Mouse (Mus musculus) midbrain, embryonic 10.5 days (tissue): ENCODE data around the gene Myh7. TPM values are rescaled to one million over a fixed set of nuclear protein-coding genes. Genes with fewer than 3 reads are reported as not detected.

Experiments used
- DNase-seq: peaks from one replicate; pipeline ENCODE4 v3.0.0-alpha.2; 2017; ENCODE audit warnings: low spot score
- H3K27ac ChIP-seq: fragments of 300-500 bp; sonication (generic); replicated peaks from 2 replicates; pipeline ENCODE4 v1.5.1; 2016; ENCODE audit warnings: mild to moderate bottlenecking
- H3K27me3 ChIP-seq: fragments of 300-500 bp; sonication (generic); 2 replicates; pipeline ENCODE4 v1.6.1; 2016; ENCODE audit warnings: low read depth, mild to moderate bottlenecking; ENCODE audit not compliant: poor library complexity, severe bottlenecking
- H3K36me3 ChIP-seq: fragments of 300-500 bp; sonication (generic); 2 replicates; pipeline ENCODE4 v1.6.1; 2016; ENCODE audit warnings: mild to moderate bottlenecking, moderate library complexity
- H3K4me1 ChIP-seq: fragments of 300-500 bp; sonication (generic); 2 replicates; pipeline ENCODE4 v1.6.1; 2016
- H3K4me3 ChIP-seq: fragments of 300-500 bp; sonication (generic); 2 replicates; pipeline ENCODE4 v1.5.1; 2016; ENCODE audit warnings: mild to moderate bottlenecking, moderate library complexity
- H3K9me3 ChIP-seq: fragments of 300-500 bp; sonication (generic); replicated peaks from 2 replicates; pipeline ENCODE4 v1.6.1; 2016; ENCODE audit warnings: mild to moderate bottlenecking
- WGBS: fragments of 180-500 bp; shearing (Covaris S2); methylation state at CpG from one replicate; pipeline ENCODE4 v1.1.7; 2016; 5-methylcytosine and 5-hydroxymethylcytosine counted together
- microRNA counts: library from miRNA; unstranded; fragments of <30 nt; microRNA quantifications from one replicate; lab custom pipeline; 2017
- microRNA-seq: library from miRNA; unstranded; fragments of <30 nt; microRNA quantifications from one replicate; pipeline ENCODE4, GENCODE M21; 2017
- polyA plus RNA-seq: library from polyadenylated mRNA; unstranded; fragments of >200 nt; fragmentation: Nextera tagmentation; extraction: Ambion mirVana; gene quantifications from 2 replicates; pipeline ENCODE4 v1.2.1, GENCODE M21; 2016

The Myh7 gene
- polyA plus RNA-seq, 1 experiment from 2014 or later: 0.96 TPM

DNA sequence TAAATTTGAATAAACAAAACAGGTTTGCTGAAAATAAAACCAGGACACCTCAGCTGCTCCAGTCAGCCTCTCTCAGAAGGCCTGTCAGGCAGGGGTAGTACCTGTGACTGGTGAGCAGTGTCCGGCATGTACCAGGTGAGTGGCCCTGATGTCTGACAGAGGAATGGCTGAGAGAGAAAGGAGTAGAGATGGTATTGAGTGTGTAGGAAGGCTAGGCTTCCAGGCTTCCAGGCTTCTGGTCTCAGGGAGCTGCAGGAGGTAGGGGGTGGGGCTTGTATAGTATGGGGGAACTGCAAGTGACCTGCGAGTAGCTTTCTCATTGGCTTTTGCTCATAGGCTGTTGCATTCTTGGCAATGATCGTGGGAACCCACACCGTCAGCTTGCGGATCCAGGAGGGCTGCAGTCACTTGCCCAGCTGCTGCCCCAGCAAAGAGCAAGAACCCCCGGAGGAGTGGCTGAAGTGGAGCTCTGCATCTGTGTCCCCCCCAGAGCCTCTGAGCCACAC is 61.7 kb downstream of the Myh7 start, which contains the start of gene Il25:
Gene Il25, plus strand, starts transcription at position 51 of the 506 bp plus-strand sequence.
- WGBS: 39% methylated on average over 6 of the region's 6 CpGs

GRCm38 (mm10) chr14:54930431-54930830 is 64.0 kb downstream of the Myh7 start:
- 20% methylated on average over 2 of the region's 2 CpGs for WGBS
- H3K36me3 ChIP-seq: no peaks in the 10 kb centered on the region
- DNase-seq: no peak
- no peak overlapping the region for H3K4me3 ChIP-seq
- no peaks in the 10 kb centered on the region for H3K9me3 ChIP-seq
- H3K4me1 ChIP-seq: peaks cover 55% of the 10 kb centered on the region
- H3K27me3 ChIP-seq: peaks cover 15% of the 10 kb centered on the region
- H3K27ac ChIP-seq: peak overlapping the region; percentile 50

More for the DNA sequence above, 61.7 kb downstream of the Myh7 start, which contains the start of gene Il25:
- DNase-seq: no peak
- Histone ChIP-seq H3K36me3 (no peaks in the 10 kb centered on the region), H3K27me3 (peaks cover 11% of the 10 kb centered on the region), H3K4me3 (no peak within 1 kb of the TSS), H3K4me1 (peaks cover 44% of the 10 kb centered on the region), H3K27ac (peak within 1 kb of the TSS; percentile 57; the same call in 1 of the 2 replicates), H3K9me3 (no peaks in the 10 kb centered on the region)

DNA sequence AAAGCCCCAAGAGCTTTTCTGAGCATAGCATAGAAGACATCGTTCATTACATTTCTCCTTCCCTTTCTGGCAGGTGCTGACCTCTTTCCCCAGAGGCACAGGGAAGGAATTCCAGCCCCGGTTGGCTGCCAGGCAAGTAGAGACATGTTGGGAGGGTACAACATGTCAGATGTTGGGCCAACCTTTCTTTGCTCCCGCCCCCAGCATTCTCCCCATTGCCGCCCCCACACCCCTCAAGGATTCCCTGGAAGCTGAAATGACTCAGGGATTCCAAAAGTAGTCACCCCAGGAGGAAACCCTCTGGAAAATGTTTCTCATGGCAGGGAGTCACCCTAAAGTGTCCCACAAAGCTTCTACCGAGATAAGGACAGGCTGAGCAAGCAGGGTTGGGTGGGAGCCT is 64.6 kb downstream of the Myh7 start:
- Histone ChIP-seq H3K4me1 (peaks cover 61% of the 10 kb centered on the region), H3K9me3 (no peaks in the 10 kb centered on the region), H3K27ac (0 out of 2 replicates have a peak overlapping the region, but pooled peaks have one; percentile 50), H3K4me3 (no peak overlapping the region), H3K27me3 (peaks cover 15% of the 10 kb centered on the region), H3K36me3 (no peaks in the 10 kb centered on the region)
- WGBS: 83% methylated on average over 5 of the region's 5 CpGs
- no peak for DNase-seq

DNA sequence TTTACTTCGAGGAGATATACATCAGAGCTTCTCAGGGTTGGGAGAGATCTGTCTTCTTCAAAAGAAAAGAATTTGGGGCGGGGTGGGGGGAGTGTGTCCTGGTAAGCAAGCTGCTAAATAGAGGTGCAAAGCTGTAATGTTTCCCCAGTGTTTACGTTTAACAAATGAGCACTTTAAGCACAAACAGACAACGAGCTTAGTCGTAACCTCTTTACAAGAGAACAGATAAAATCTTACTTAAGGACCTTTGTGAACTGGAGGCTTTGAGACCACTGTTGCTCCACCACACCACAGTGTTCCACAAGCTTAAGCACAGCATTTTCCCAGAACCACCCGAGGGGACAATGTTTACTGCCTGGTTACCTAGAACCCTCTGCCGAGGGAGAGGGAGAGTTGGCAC is 67.1 kb downstream of the Myh7 start:
- peaks cover 71% of the 10 kb centered on the region for H3K4me1 ChIP-seq
- WGBS: 6% methylated on average over 7 of the region's 7 CpGs

DNA sequence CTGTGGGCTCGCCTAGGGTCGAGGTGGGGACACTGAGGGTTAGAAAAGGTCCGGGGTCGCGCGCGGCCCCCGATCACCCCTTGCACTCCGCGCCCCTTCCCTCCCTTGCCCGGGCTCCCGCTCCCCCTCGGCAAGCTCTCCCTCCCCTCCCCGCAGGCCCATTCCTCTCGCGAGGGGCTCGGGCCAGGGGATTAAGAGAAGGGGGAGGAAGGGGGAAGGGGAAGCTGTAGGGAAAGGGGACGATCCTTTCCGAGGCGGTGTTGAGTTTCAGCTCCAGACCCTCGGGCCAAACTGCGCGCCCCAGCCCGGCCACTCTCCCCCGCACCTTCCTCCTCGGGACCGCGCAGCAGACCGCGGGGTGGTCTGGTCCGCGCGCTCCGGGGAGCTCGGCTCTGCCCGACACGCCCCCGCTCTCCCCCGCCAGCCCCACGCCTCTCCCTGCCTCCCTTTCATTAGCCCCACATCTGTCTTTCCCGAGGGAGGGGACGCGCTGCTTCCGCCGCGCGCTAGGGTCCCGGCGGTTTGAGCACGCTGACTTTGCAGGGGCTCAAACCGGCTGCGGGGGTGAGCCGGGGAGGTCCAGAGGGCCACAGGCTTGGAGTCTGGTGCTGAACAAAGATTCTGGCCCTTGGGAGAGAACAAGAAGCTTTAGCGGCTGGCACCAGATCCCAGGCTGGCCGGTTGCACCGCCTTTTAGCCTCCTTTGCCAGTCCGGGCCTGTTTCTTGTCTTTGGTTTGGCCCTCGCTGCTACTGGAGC is 67.8 kb downstream of the Myh7 start:
- peak overlapping the region; percentile 75 for H3K4me3 ChIP-seq
- peaks cover 11% of the 10 kb centered on the region for H3K9me3 ChIP-seq
- peaks cover 66% of the 10 kb centered on the region for H3K4me1 ChIP-seq
- H3K27me3 ChIP-seq: peaks cover 15% of the 10 kb centered on the region
- H3K36me3 ChIP-seq: peaks cover 22% of the 10 kb centered on the region
- peak overlapping the region; percentile 100 for H3K27ac ChIP-seq
- peak; percentile 92 for DNase-seq
- WGBS: under 1% methylated on average over 52 of the region's 58 CpGs

More for the DNA sequence above, 67.1 kb downstream of the Myh7 start:
- Histone ChIP-seq H3K4me3 (peak overlapping the region; percentile 75), H3K27ac (peak overlapping the region; percentile 100), H3K27me3 (peaks cover 15% of the 10 kb centered on the region), H3K36me3 (peaks cover 14% of the 10 kb centered on the region), H3K9me3 (peaks cover 4% of the 10 kb centered on the region; the same call in 1 of the 2 replicates)
- DNase-seq: no peak

- Histone ChIP-seq H3K27me3 (peaks cover 15% of the 10 kb centered on the region), H3K4me3 (peak within 1 kb of the TSS; percentile 75), H3K27ac (peak within 1 kb of the TSS; percentile 100), H3K9me3 (peaks cover 20% of the 10 kb centered on the region), H3K4me1 (peaks cover 58% of the 10 kb centered on the region), H3K36me3 (peaks cover 31% of the 10 kb centered on the region)
- peak; percentile 79 for DNase-seq
- WGBS: under 1% methylated on average over 57 of the region's 57 CpGs
These were observed 68.8 kb downstream of the Myh7 start, which contains the start of gene Efs for GRCm38 (mm10) chr14:54925349-54926342. TSS of gene Efs (minus strand) at chr14:54926126.

DNA sequence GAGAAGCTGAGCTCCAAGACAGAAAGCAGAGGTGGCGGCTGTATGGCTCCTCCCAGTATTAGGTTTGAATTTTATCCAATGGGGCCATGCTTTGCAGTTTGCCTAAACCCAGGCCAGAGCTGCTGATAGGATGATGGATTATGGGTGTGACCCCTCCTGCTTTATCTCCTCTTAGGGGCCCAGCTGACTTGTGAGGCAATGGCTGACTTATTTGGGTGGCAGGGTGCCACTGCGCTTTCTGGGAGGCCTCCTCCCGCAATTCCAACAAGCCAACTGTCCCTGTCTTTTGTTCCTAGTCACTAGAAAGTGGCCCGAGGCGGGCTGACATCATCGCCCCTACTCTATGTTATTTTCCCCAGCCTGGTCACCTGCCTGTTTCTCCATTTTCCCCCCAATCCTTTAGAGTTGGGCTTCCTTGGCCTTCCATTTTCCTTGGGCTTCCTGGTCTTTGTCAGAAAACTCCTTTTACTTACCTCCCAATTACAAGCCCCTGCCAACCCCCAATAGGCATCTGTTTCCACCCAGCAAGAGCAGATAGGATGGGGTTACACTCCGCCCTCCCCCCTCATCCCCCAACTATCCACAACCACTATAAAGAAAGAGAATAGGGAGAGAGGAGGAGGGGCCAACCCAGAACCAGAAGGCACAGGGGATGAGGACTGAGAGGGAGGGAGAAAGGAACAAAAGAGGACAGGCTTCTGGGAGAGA is 69.6 kb downstream of the Myh7 start:
- H3K9me3 ChIP-seq: peaks cover 24% of the 10 kb centered on the region
- H3K27me3 ChIP-seq: peaks cover 15% of the 10 kb centered on the region
- H3K4me3 ChIP-seq: peak overlapping the region; percentile 75
- peaks cover 39% of the 10 kb centered on the region for H3K36me3 ChIP-seq
- peak; percentile 75 for DNase-seq
- peak overlapping the region; percentile 100 for H3K27ac ChIP-seq
- H3K4me1 ChIP-seq: peaks cover 49% of the 10 kb centered on the region
- WGBS: 8% methylated on average over 7 of the region's 7 CpGs

MicroRNA genes within 50 kb of the gene (microRNA counts, 519-probe panel; counts per million panel counts)
- microRNA mmu-miR-208a (lab: Ali Mortazavi, UCI) (not detected), microRNA mmu-miR-208b (lab: Ali Mortazavi, UCI) (not detected)

Small RNA genes lying within 50 kb of the gene (microRNA-seq; reads per million reads assigned to microRNA genes)
- gene Mir208a (9.0 reads per million, percentile 20 among the genes with 10 or more reads in this experiment), gene Mir208b (40.7 reads per million, percentile 39 among the genes with 10 or more reads in this experiment)

Other genes starting within 250 kb of the Myh7 start
- 1.8 and 2.4 TPM in 2 replicates for gene Slc7a8, start 212.7 kb downstream of the Myh7 start, polyA plus RNA-seq
- not detected in 2 replicates for gene Rnf212b, start 180.5 kb downstream of the Myh7 start, polyA plus RNA-seq
- 25.7 and 26.8 TPM in 2 replicates for gene Homez, start 123.7 kb downstream of the Myh7 start, polyA plus RNA-seq
- 0.31 and 0.81 TPM in 2 replicates for gene Ppp1r3e, start 117.1 kb downstream of the Myh7 start, polyA plus RNA-seq
- gene Bcl2l2, start 111.2 kb downstream of the Myh7 start, polyA plus RNA-seq: 2.7 and 3.4 TPM in 2 replicates
- gene Gm20521, start 111.2 kb downstream of the Myh7 start, polyA plus RNA-seq: not detected in 2 replicates
- 165 and 175 TPM in 2 replicates for gene Pabpn1, start 102.1 kb downstream of the Myh7 start, polyA plus RNA-seq
- gene Slc22a17, start 81.5 kb downstream of the Myh7 start, polyA plus RNA-seq: 42.0 and 52.0 TPM in 2 replicates
- gene Efs, start 68.5 kb downstream of the Myh7 start, polyA plus RNA-seq: 42.5 and 42.8 TPM in 2 replicates
- gene Il25, start 61.9 kb downstream of the Myh7 start, polyA plus RNA-seq: not detected in 2 replicates
- gene Cmtm5, start 58.4 kb downstream of the Myh7 start, polyA plus RNA-seq: 0.17 and 0.31 TPM in 2 replicates
- 0.40 and 0.68 TPM in 2 replicates for gene Myh6, start 27.7 kb downstream of the Myh7 start, polyA plus RNA-seq
- not detected in 2 replicates for gene Gm17428, start 17.7 kb downstream of the Myh7 start, polyA plus RNA-seq
- gene Ngdn, start 20.8 kb upstream of the Myh7 start, polyA plus RNA-seq: 89.3 and 91.6 TPM in 2 replicates
- gene Zfhx2, start 97.7 kb upstream of the Myh7 start, polyA plus RNA-seq: 7.6 and 12.5 TPM in 2 replicates
- gene Thtpa, start 100.2 kb upstream of the Myh7 start, polyA plus RNA-seq: 28.1 and 30.8 TPM in 2 replicates
- gene Ap1g2, start 112.0 kb upstream of the Myh7 start, polyA plus RNA-seq: 12.7 and 15.0 TPM in 2 replicates
- 0.53 and 1.2 TPM in 2 replicates for gene Jph4, start 122.3 kb upstream of the Myh7 start, polyA plus RNA-seq
- 0.16 TPM in 1 of 2 replicates, not detected in the other for gene Dhrs2, start 227.4 kb upstream of the Myh7 start, polyA plus RNA-seq